Mouse (Mus musculus) kidney, postnatal 25 days (tissue): ENCODE data around the gene Anln.
A peak's percentile ranks its signal among the peaks of the same experiment; 100 is the strongest.
"Not testable (repeated sequence)": the region's sequence is repeated elsewhere in the genome, so short reads cannot be mapped to it uniquely, and the experiment has no call there.

Experiments
- DNase-seq, 2 experiments: peaks; one replicate each; pipeline ENCODE4 v3.0.0; 2021; ENCODE audit warnings: mixed read lengths in 2 of 2

Anln gene

DNA sequence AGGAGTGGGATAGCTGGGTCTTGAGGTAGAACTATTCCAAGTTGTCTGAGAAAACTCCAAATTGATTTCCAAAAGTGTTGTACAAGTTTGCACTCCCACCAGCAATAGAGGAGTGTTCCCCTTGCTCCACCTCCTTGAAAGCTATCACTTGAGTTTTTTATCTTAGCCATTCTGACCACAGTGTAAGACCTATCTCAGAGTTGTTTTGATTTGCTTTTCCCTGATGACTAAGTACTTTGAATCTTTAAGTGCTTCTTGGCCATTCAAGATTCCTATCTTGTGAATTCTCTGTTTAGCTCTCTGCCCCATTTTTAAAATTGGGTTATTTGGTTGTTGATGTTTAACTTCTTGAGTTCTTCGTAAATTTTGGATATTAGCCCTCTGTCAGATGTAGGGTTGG lies 69.9 kb downstream of the Anln start:
- no peak for DNase-seq

GRCm38 (mm10) chr9:22316047-22316446 lies 72.9 kb downstream of the Anln start:
- not testable (repeated sequence) for DNase-seq

DNA sequence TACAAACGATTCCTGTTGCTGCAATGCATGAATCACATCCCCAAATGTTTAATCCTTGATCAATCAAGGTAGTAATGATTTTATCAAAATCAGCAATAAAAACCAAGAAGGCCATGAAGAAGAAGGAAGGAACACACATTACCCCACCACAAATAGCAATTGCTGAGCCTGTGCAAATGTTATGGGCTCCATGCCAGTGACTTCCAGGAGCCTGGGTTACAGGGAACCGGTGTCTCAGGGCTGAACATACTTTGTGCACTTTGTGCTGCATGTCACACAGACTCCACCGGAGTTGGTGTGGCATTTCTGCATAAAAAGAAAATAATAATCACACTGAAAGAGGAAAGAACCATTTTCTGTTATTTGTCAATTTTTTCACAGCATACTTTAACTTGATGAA lies 74.9 kb downstream of the Anln start:
- peak; percentile 44 to 69 for DNase-seq

DNA sequence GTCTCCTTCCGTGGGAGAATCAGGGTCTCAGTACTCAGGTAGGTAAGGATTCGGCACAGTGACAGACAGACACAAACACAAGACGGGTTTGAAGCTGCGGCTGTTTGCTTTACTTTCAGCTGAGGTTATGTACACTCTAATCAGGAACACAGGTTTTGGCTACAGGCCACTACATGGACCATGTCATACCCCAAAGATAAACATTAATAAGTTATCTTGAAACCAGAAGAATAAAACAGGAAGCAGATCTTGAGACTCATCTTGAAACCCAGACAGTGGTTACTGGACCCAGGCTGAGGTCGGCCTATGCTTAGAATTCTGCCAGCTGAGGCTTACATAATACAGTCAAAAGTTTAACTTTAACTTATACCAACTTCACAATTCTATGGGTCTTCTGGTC lies 75.8 kb downstream of the Anln start:
- DNase-seq, result peak; percentile 15 to 67

DNA sequence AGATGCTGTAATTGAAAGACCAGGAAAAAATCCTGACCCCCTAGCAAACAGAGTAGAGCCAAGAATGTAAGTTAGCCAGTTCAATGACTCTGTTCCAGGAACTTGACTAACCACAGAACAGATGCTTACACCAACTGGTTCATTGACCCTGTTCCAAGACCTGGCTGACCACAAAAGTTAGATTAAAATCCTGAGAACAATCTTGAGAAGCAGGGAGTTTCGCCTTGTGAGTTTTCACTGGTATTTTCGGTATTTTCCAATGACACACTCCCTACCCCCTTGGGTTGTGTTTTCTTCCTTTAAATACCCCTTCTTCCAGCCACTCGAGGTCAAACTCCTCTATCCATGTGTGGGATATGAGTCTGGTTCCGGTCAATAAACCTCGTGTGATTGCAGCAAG lies 79.3 kb downstream of the Anln start:
- no peak for DNase-seq

DNA sequence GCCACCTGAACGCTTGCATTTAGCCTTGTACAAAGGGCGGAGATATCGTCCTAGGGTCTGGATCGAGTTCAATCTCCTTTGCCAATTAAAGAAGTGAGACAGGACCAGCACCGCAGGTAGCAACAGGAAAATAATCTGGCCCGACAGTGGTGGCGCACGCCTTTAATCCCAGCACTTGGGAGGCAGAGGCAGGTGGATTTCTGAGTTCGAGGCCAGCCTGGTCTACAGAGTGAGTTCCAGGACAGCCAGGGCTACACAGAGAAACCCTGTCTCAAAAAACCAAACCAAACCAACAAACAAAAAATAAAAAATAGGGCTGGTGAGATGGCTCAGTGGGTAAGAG lies 81.1 kb downstream of the Anln start:
- not testable (repeated sequence) for DNase-seq

DNA sequence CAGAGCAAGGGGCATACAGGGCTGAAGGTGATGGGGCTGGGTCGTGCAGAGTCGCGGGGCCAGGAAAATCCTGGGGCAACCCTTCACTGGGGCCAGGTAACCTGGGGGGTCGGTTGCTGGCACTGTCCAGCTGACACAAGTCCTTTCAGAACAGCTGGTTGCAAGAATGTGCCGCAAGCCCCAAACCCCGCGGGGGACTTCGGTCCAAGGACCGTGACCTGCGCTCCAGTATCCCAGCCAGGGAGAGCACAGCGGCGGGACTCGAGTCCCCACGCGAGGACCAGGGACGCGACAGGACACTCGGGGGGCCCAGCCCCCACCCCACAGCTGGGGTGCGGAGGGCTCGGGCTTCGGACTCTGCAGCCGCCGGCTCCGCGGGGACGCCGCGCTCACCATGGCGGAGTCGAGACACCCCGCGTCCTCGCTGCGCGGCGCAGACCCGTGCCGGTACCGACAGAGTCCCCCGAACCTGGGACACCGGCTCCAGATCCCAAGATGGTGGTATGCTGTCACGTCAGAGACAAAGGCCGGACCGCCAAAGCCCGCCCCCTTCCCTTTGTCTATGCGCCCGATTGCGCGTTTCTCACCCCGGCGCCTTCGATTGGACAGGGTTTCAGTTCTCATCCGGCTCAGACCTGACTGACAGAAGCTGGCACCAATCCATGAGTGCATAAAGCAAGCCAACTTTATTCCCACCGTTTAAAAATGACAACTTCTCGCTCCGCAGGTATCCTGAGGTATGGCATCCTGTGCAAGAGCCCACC lies 81.7 kb downstream of the Anln start, which contains the start of gene Zfp810:
Gene Zfp810, minus strand, starts transcription at position 493 of the 764 bp plus-strand sequence.
- peak; percentile 97 to 98 for DNase-seq

DNA sequence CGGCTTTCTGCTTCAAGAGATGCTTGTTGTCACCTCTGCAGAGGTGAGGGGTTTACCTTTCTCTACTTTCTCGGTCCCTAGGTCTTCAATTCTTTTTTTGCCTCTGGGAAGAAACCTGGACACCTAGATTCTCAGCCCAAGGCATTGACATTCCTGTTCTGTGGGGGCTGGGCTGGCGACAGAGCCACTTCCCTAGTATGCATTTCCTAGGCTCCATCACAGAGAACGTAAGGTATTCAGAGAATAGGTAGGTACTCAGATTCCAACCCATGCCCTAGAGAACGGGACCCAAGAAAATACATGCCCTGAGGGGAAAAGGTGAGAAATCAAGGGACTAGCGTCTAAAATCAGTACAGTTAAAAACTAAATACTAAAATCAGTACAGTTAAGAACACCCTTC lies 82.3 kb downstream of the Anln start:
- no peak for DNase-seq

- DNase-seq, result no peak
These were observed 86.8 kb downstream of the Anln start for GRCm38 (mm10) chr9:22302199-22302598.
